Mouse (Mus musculus): ENCODE data around the gene Syt9.

GRCm38 (mm10) chr7:107362634-107363033 is 7.9 kb upstream of the Syt9 start:
- no peak for TF ChIP-seq POLR2A (IDR thresholded peaks at IDR 0.05; ENCODE audit: insufficient read length, low read depth)
- no peak for TF ChIP-seq MYOG (IDR thresholded peaks at IDR 0.05; ENCODE audit: control insufficient read depth in 1 of 3, insufficient read depth in 1 of 3, insufficient read length in 2 of 3, low read depth in 2 of 3)
- TF ChIP-seq POLR2AphosphoS2 (IDR thresholded peaks at IDR 0.05; ENCODE audit: insufficient read length, low read depth) = no peak
- no peak for TF ChIP-seq SRF (IDR thresholded peaks at IDR 0.05; ENCODE audit: control insufficient read depth, insufficient read length, low read depth)
- TF ChIP-seq USF1 (IDR thresholded peaks at IDR 0.05; ENCODE audit: low read depth) = no peak

Data from myocyte (in vitro differentiated cells).